Mouse (Mus musculus): Measurements from ENCODE around the gene Syce1. TPM values are rescaled to one million over a fixed set of nuclear protein-coding genes. Genes with fewer than 3 reads are reported as not detected.

Syce1 gene
- polyA plus RNA-seq, 1 experiment from 2014 or later = 0.18 TPM

DNA sequence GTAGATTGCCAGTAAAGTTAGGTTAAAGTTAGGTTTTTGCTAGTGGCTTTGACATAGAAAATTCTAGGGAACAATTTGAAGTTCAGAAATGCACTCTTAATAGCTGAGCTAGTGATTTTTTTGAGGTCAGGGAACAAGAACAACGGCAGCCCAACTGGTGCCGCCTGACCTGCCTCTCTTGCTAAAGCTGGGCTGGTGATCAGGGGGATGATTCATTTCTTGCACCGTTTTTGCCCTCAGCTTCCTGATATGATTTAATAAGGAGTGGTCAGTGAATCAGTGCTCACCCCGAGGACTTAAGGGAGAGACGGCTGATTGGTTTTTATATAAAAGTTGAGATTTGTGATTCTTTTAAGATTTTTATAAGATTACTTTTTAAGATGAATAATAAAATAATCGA is 43.8 kb upstream of the Syce1 start:
- ATAC-seq = no peak
- Histone ChIP-seq H3K4me2 (replicated peaks; ENCODE audit: low read depth) (no peak overlapping the region), H3K9ac (ENCODE audit: low read depth, low read length) (no peak overlapping the region), H3K4me1 (replicated peaks; ENCODE audit: control insufficient read depth, insufficient read depth, low read length) (0 out of 2 replicates have a peak, but pooled peaks cover 3% of the 10 kb centered on the region), H3K9me3 (ENCODE audit: control insufficient read depth) (no peaks in the 10 kb centered on the region), H3K4me3 (ENCODE audit: low read depth, low read length) (no peak overlapping the region), H3K36me3 (ENCODE audit: control insufficient read depth, insufficient read depth) (no peaks in the 10 kb centered on the region), H3K27me3 (replicated peaks; ENCODE audit: control insufficient read depth, insufficient read depth, low read length) (no peaks in the 10 kb centered on the region), H3K27ac (ENCODE audit: low read depth, low read length) (no peak overlapping the region)
- TF ChIP-seq CTCF (IDR thresholded peaks at IDR 0.05; ENCODE audit: low read depth) = no peak
- WGBS = 40% methylated on average over 6 of the region's 6 CpGs

DNA sequence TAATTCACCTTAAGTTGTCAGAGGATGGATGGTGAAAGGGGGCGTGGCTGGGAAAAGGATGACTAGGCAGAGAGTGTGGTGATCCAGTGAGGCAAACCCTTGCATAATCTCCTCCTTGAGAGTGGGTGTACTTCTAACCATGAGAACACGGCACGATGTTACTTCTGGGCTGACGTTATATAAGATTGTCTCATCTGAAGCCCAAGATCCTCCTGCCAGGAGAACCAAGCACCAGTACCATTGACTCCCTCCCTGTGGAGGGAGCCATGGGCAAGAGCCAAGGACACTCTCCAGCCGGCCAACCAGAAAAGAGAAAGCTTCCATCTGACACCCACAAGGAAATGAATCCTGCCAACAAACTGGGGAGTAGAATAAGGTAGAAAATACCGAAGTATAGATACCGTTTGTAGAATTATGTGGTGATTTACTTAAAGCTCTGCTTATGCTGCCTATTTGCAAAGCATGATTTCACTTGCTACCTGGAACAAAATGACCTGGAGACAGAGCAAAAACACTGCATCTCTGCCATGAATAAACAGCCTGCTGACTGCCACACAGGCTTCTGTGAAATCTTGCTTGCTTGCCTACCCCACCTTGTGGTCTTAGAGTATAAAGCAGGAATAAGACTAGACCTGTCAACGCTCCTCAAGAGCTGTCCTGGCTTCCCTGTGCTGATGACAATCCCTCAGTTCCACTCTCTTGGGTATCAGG is 40.7 kb upstream of the Syce1 start:
- peak; percentile 77 for TF ChIP-seq CTCF (IDR thresholded peaks at IDR 0.05; ENCODE audit: low read depth)
- ATAC-seq = peak; percentile 84
- Histone ChIP-seq H3K4me3 (ENCODE audit: low read depth, low read length) (peak overlapping the region; percentile 11; the same call in 1 of the 2 replicates), H3K36me3 (ENCODE audit: control insufficient read depth, insufficient read depth) (no peaks in the 10 kb centered on the region), H3K4me2 (replicated peaks; ENCODE audit: low read depth) (peak overlapping the region; percentile 54), H3K27me3 (replicated peaks; ENCODE audit: control insufficient read depth, insufficient read depth, low read length) (no peaks in the 10 kb centered on the region), H3K4me1 (replicated peaks; ENCODE audit: control insufficient read depth, insufficient read depth, low read length) (no peaks in the 10 kb centered on the region), H3K9ac (ENCODE audit: low read depth, low read length) (no peak overlapping the region), H3K9me3 (ENCODE audit: control insufficient read depth) (no peaks in the 10 kb centered on the region), H3K27ac (ENCODE audit: low read depth, low read length) (no peak overlapping the region)
- 13% methylated on average over 8 of the region's 8 CpGs for WGBS

DNA sequence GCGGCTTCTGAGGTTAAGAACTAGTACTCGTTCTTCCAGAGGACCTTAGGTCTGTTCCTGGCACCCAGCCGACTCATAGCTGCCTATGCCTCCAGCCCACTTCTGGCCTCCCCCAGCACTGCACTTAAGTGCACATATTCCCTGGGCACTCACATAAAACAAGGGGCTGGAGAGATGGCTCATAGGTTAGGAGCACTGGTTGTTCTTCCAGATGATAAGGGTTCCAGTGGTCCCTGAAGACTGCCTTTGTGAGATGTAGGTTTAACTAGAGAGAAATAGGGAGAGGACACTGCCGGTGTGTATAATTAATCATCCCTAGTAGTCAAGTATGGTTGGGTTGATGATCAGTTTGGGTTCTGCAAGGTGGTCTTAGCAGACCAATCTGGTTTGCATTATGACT is 35.1 kb upstream of the Syce1 start:
- TF ChIP-seq CTCF (IDR thresholded peaks at IDR 0.05; ENCODE audit: low read depth) = no peak
- no peaks in the 10 kb centered on the region for H3K36me3 ChIP-seq (ENCODE audit: control insufficient read depth, insufficient read depth)
- H3K27me3 ChIP-seq (replicated peaks; ENCODE audit: control insufficient read depth, insufficient read depth, low read length) = 0 out of 2 replicates have a peak, but pooled peaks cover 5% of the 10 kb centered on the region
- H3K9ac ChIP-seq (ENCODE audit: low read depth, low read length) = no peak overlapping the region
- H3K27ac ChIP-seq (ENCODE audit: low read depth, low read length) = no peak overlapping the region
- no peak for ATAC-seq
- 84% methylated on average over 4 of the region's 4 CpGs for WGBS
- H3K9me3 ChIP-seq (ENCODE audit: control insufficient read depth) = no peaks in the 10 kb centered on the region
- H3K4me1 ChIP-seq (replicated peaks; ENCODE audit: control insufficient read depth, insufficient read depth, low read length) = no peaks in the 10 kb centered on the region
- no peak overlapping the region for H3K4me2 ChIP-seq (replicated peaks; ENCODE audit: low read depth)
- no peak overlapping the region for H3K4me3 ChIP-seq (ENCODE audit: low read depth, low read length)

DNA sequence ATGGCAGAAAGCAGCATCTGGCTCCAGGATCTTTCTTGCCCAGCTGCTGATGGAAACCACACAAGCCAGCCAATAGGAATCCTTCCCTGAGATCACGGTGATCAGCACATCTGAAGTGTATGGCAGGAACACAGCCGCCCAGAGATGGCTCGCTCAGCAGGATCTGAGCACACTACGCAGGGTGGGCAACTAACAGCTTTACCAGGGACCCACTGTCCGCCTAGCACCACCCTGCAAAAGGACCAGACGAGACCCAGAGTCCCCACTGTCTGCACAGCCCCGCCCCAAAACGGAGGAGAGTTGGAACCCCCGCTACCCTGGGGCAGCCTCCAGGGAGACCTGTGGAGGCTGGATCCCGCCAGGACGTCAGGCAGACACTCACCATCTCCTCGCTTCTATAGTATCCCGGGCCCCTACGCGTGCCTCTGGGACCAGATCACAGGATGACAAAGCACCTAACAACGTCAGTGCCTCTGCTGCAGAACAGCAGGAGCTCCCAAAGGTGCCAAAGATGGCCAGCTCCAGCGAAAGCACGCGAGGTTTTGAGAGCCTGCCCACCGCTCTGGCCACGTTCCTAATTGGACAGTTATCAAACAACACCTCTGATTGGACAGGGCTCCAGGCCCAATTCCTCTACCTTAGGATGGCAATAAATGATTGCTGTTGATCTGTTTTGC is 34.1 kb upstream of the Syce1 start, which contains the start of gene Zfp941:
TSS of gene Zfp941 (minus strand) at position 526 of the 677 bp plus-strand sequence.
- no peak within 1 kb of the TSS for H3K27ac ChIP-seq (ENCODE audit: low read depth, low read length)

DNA sequence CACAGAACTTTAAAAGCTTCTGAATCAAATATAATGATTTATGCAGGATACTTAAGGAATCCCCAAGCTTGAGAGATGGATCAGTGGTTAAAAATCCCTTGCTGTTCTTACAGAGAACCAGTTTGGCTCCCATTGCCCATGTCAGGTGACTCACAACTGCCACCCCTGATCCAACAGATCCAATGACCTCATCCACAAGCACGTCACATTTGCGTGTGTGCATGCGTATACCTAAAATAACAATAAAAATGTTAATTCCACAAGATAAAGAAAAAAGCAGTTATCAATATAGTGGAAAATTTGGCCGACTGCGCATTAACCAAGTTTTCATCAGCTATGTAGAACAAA is 33.6 kb upstream of the Syce1 start:
- Histone ChIP-seq H3K4me1 (replicated peaks; ENCODE audit: control insufficient read depth, insufficient read depth, low read length) (no peaks in the 10 kb centered on the region), H3K9me3 (ENCODE audit: control insufficient read depth) (no peaks in the 10 kb centered on the region), H3K36me3 (ENCODE audit: control insufficient read depth, insufficient read depth) (no peaks in the 10 kb centered on the region), H3K27ac (ENCODE audit: low read depth, low read length) (no peak overlapping the region), H3K27me3 (replicated peaks; ENCODE audit: control insufficient read depth, insufficient read depth, low read length) (0 out of 2 replicates have a peak, but pooled peaks cover 5% of the 10 kb centered on the region), H3K4me2 (replicated peaks; ENCODE audit: low read depth) (peak overlapping the region; percentile 65), H3K4me3 (ENCODE audit: low read depth, low read length) (0 out of 2 replicates have a peak overlapping the region, but pooled peaks have one; percentile 29), H3K9ac (ENCODE audit: low read depth, low read length) (no peak overlapping the region)
- no peak for TF ChIP-seq CTCF (IDR thresholded peaks at IDR 0.05; ENCODE audit: low read depth)
- 49% methylated on average over 5 of the region's 5 CpGs for WGBS
- no peak for ATAC-seq

More for the DNA sequence above, 34.1 kb upstream of the Syce1 start, which contains the start of gene Zfp941:
- peak; percentile 57 for ATAC-seq
- WGBS = 5% methylated on average over 21 of the region's 21 CpGs
- H3K4me1 ChIP-seq (replicated peaks; ENCODE audit: control insufficient read depth, insufficient read depth, low read length) = no peaks in the 10 kb centered on the region
- TF ChIP-seq CTCF (IDR thresholded peaks at IDR 0.05; ENCODE audit: low read depth) = no peak
- H3K9ac ChIP-seq (ENCODE audit: low read depth, low read length) = no peak within 1 kb of the TSS; the same call in 1 of the 2 replicates
- 0 out of 2 replicates have a peak, but pooled peaks cover 5% of the 10 kb centered on the region for H3K27me3 ChIP-seq (replicated peaks; ENCODE audit: control insufficient read depth, insufficient read depth, low read length)
- H3K9me3 ChIP-seq (ENCODE audit: control insufficient read depth) = no peaks in the 10 kb centered on the region
- peak within 1 kb of the TSS; percentile 29 for H3K4me3 ChIP-seq (ENCODE audit: low read depth, low read length)
- peak within 1 kb of the TSS; percentile 65 for H3K4me2 ChIP-seq (replicated peaks; ENCODE audit: low read depth)
- H3K36me3 ChIP-seq (ENCODE audit: control insufficient read depth, insufficient read depth) = no peaks in the 10 kb centered on the region

DNA sequence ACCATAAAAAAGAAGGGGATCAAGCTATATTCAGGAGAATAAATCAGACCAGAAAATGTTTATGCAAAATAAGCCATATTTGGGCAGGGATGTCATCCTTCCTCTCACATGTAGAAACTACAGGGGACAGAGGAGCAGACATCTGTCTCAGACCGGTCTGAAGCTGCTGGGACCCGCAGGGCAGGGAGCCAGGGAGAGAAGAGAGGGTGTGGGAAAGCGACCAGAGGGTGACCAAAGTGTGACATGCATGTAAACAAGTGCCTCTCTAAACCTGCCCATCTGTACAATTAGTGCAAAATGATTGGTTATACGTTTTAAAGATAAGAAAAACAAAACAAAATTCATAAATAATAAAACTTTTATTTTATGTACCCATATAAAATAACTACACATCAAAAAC is 32.5 kb upstream of the Syce1 start:
- TF ChIP-seq CTCF (IDR thresholded peaks at IDR 0.05; ENCODE audit: low read depth) = no peak
- Histone ChIP-seq H3K9ac (ENCODE audit: low read depth, low read length) (no peak overlapping the region), H3K27ac (ENCODE audit: low read depth, low read length) (no peak overlapping the region), H3K27me3 (replicated peaks; ENCODE audit: control insufficient read depth, insufficient read depth, low read length) (0 out of 2 replicates have a peak, but pooled peaks cover 5% of the 10 kb centered on the region), H3K4me3 (ENCODE audit: low read depth, low read length) (no peak overlapping the region), H3K4me2 (replicated peaks; ENCODE audit: low read depth) (no peak overlapping the region), H3K9me3 (ENCODE audit: control insufficient read depth) (no peaks in the 10 kb centered on the region), H3K36me3 (ENCODE audit: control insufficient read depth, insufficient read depth) (no peaks in the 10 kb centered on the region), H3K4me1 (replicated peaks; ENCODE audit: control insufficient read depth, insufficient read depth, low read length) (no peaks in the 10 kb centered on the region)
- WGBS = 59% methylated on average over 4 of the region's 4 CpGs
- ATAC-seq = no peak
